Mouse (Mus musculus) CH12.LX (cell line): ENCODE measurements around the gene Mrpl51.

ENCODE experiments used
- BHLHE40 ChIP-seq: IDR thresholded peaks from 2 replicates; pipeline ENCODE4 v1.6.1; 2011; ENCODE audit warnings: mild to moderate bottlenecking, low read depth, low read length, improper control_type of control experiment
- CTCF ChIP-seq, 2 experiments: IDR thresholded peaks in 1 of 2; conservative IDR thresholded peaks in 1 of 2; 2 replicates each; pipeline ENCODE4 v1.5.1; 2011 to 2012; ENCODE audit warnings: low read depth in 2 of 2, low read length in 2 of 2, improper control_type of control experiment in 1 of 2, inconsistent platforms in 1 of 2, mild to moderate bottlenecking in 1 of 2, moderate library complexity in 1 of 2
- E2F4 ChIP-seq: IDR thresholded peaks from 2 replicates; pipeline ENCODE4 v1.6.1; 2011; ENCODE audit warnings: low read depth, low read length, improper control_type of control experiment; ENCODE audit not compliant: insufficient replicate concordance
- ELF1 ChIP-seq: IDR thresholded peaks from 2 replicates; pipeline ENCODE4 v1.6.1; 2014; ENCODE audit warnings: low read depth, mild to moderate bottlenecking, inconsistent platforms, low read length, improper control_type of control experiment
- MAFK ChIP-seq: IDR thresholded peaks from 2 replicates; pipeline ENCODE4 v1.6.1; 2011; ENCODE audit warnings: low read length, improper control_type of control experiment; ENCODE audit not compliant: insufficient replicate concordance
- MAX ChIP-seq: IDR thresholded peaks from 2 replicates; pipeline ENCODE4 v1.6.1; 2011; ENCODE audit warnings: low read length, improper control_type of control experiment
- MYC ChIP-seq: IDR thresholded peaks from 2 replicates; pipeline ENCODE4 v1.6.1; 2011; ENCODE audit warnings: low read depth, mild to moderate bottlenecking, improper control_type of control experiment, low read length
- NELFE ChIP-seq: IDR thresholded peaks from 2 replicates; pipeline ENCODE4 v1.6.1; 2011; ENCODE audit warnings: low read depth, low read length, improper control_type of control experiment
- PAX5 ChIP-seq: IDR thresholded peaks from 2 replicates; pipeline ENCODE4 v1.6.1; 2012; ENCODE audit warnings: low read length, inconsistent platforms, mixed read lengths
- POLR2A ChIP-seq: IDR thresholded peaks from 2 replicates; pipeline ENCODE4 v1.6.1; 2011; ENCODE audit warnings: low read depth, mild to moderate bottlenecking, improper control_type of control experiment, low read length
- TCF12 ChIP-seq: IDR thresholded peaks from 2 replicates; pipeline ENCODE4 v1.6.1; 2014; ENCODE audit warnings: low read depth, mild to moderate bottlenecking, inconsistent platforms, low read length, improper control_type of control experiment
- UBTF ChIP-seq: IDR thresholded peaks from 2 replicates; pipeline ENCODE4 v1.6.1; 2012; ENCODE audit warnings: low read depth, mild to moderate bottlenecking, inconsistent platforms, low read length, improper control_type of control experiment, moderate library complexity

DNA sequence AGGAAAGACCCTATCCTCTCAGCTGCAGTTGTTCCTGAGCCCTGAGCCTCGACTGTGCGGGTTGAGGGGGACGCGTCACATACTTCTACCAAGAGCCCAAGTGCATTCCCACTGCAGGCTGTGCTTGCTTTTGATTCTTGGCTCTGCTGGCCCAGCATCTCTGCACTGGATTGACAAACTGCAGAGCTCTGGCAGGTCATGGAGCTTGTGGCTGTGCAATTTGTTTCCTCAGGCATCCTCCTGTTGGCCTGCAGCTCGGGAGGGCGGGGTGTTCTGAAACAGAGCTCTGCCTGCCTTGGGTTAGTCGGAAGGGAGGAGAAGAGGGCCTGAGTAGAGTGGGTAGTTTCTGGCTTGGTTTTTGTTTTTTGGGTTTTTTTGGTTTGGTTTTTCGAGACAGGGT is 49.2 kb upstream of the Mrpl51 start:
- TF ChIP-seq MAFK, result no peak
- no peak for TF ChIP-seq CTCF (conservative IDR thresholded peaks at IDR 0.05 in 1 of 2, IDR thresholded peaks at IDR 0.05 in 1 of 2; ENCODE audit: low read depth in 2 of 2, low read length in 2 of 2)
- TF ChIP-seq TCF12, result no peak
- TF ChIP-seq UBTF, result no peak
- TF ChIP-seq BHLHE40, result no peak
- TF ChIP-seq E2F4, result no peak
- TF ChIP-seq MYC, result no peak
- TF ChIP-seq MAX, result no peak
- no peak for TF ChIP-seq PAX5
- no peak for TF ChIP-seq NELFE
- TF ChIP-seq ELF1, result no peak
- no peak for TF ChIP-seq POLR2A
